Mouse (Mus musculus) adrenal gland, postnatal 36 days (tissue): ENCODE measurements at regions not wholly inside any gene's neighbourhood (a gene's known extent, or its start where the extent isn't known, plus 50 kb on each side); places are given as distances from the start of the nearest gene placed in this dataset.

Source experiments
- DNase-seq, 2 experiments: peaks; one replicate each; pipeline ENCODE4 v3.0.0; 2021; ENCODE audit warnings: mixed read lengths in 1 of 2

DNA sequence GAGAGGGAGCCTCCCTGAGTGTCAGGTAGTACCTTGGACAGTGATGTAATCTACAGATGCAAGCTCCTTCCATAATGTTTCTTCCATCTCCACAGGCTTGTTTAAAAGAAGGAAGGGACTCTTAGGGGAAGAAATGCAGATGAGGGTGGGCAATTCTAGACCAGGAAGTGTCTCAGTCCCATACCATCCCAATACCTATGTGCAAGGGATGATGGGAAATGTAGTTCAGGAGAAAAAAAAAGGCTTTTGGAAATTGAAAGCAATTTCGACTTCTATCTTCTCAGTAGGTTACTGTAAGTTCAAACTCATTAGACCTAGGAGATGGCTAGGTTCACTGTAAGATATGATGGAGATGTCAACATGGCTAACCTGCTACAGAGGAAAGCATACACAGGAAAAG is 68.3 kb downstream of the Cd83 start:
- DNase-seq = no peak

DNA sequence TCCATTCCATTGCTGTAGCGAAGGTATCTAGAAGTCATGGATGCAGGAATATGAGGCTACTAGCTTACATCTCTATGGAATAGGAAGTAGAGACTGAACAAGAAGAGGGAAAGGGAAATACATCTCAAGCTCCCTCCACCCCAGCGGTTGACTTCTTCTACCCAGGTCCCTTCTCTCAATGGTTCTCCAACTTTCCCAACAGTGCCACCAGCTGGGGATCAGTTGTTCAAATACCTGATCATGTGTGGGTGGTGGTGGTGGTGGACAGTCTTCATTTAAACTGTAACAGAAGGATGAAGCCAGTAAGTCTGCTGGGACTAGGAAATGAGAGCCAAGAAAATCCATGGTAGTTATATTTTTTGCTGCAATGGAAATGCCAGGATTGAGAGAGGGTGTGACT is 70.4 kb downstream of the Cd83 start:
- no peak for DNase-seq

DNA sequence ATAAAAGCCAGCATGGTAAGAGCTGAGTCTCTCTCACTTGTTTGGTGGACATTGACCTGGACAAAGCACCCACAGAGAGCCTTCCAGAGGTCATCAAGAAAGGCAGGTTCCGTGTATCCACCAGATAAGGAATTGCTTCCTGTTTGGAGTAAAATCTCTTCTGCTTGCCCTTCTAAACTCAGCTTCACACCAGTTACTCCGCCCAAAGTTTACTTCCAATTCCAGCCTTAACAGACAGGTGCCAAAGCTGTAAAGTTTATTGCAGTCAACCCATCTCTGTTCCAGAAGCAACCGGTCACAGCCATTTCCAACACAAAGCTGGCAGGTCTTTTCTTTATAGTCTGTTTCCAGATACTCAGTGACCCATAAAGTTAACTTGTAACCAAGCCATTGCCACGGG is 76.4 kb downstream of the Cd83 start:
- DNase-seq = no peak

DNA sequence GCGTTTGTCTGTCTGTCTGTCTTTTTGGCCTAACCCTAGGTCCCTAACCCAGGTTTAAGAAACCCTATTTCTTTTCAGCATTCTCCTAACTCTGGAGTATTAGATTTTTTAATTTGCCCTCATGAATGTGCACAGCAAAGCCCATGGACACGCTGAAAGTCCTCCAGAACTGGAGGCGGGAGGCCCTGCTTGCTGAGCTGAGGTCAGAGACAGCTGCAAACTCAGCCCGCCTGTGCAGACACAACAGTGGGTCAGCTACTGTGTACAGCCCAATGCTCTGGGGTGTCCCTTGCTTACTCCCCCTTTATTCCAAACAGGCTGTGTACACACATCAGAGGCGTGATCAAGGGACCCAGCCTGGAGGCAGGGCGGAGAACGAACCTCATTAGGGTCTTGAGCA is 76.8 kb downstream of the Cd83 start:
- no peak for DNase-seq

DNA sequence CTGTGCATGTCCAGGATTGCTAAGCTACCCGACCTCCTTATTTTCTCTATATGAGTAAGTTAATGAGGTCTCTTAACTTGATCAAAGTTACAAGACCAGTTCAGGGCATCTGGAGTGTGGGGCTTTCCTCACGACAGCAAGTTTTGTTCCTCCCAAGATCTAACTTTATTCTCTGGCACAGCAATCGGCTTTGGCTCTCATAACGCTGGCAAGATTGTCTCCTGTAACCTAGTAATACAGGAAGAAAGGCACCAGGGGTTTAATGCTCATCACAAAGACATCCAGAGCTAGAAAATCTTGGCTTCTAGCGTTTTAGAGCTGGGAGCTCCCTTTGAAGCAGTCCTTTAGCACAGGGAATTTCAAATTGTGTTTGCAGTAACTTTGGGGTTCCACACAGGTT is 77.5 kb downstream of the Cd83 start:
- no peak for DNase-seq

DNA sequence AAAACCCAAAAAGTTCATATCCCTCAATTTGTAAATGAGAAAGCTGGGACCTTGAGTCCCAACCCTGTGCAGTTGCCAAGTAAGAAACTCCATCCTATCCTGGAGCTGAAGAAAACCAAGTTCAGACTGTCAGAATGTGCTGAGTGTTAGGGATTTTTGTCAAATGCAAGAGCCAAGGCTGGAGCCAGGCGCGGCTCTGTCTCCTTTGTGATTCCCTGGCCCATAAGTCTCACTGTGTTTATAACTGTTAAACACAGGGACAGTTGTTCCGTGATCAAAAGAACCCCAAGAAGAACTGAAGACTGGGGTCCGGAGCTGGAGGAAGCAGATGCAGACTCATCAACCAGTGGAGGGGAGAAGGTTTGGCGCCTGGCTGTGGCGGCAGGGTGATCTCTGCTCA is 78.0 kb downstream of the Cd83 start:
- no peak for DNase-seq

DNA sequence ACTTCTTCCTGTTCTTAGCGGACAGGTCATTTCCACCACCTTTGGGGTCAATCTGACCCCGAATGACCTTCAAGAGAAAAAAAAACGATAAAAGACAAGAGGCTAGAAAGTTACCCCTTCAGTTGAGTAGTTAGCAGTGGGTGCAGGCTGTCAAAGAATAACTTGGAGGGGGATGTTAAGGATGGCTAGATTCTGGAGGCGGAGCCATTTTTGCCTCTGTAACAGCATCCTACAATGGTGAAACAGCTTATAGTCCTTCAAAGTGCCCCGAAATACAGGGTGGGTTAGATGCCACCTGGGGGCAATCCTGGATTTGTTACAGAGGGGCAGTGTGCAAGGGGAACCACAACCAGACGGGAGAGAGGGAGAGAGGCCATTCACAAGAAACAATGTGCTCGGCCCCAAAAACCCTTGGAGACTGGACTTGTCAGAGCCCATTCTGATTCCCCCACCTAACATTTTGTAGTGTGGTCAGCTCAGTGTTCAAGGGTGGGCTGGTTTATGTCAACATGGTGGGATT is 79.1 kb downstream of the Cd83 start:
- no peak for DNase-seq

DNA sequence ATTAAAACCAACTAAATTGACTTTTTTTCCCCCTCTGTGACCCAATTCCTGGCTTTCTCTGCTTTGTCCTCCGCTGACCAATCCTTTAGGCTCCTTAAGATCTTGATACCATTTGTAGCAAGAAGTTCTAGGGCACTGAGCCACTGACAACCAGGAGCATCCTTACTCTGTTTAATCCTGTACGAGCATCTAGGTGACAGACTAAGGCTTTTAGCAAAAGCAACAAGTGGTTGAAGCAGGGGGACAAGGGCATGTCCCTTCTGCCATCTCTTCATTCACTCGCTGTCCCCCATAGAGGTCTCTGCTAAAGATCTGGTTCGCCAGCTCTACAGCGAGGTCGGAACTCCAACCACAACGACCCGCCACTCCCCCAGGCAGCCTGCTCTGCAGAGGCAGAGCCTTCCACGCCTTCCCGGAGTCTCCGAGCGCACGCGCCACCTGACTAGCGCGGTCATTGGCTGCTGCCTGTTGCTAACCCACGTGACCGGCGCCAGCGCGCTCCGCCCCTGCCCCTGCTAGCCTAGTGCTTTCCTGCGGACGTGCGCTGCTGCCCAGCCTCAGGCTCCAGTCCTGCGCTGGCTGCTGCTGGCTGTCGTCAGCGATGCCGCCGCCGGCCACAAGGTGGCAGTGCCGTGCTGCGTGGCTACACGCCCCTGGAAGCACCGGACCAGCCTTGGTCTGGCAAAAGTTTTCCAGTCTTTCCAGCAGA is 79.7 kb downstream of the Cd83 start:
- DNase-seq = peak; percentile 99 to 100

DNA sequence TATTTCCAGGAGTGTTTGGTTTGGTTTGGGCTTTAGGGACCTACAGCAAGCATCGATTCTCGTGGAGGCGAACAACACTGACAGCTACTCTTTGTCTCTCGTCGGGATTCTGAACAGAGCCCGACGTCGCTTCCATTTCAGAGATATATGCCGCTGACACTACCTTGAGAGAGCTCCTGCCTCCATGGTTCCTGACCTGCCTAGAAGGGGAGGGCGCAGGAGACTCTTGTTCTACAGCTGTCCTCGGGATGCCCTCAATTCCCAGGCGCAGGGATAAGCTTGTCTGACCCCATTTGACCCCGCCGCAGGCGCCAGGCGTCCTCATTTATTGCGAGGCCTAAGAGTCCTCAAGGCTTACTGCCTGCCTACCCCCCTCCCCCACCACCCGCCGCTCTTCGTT is 80.5 kb downstream of the Cd83 start:
- DNase-seq = peak; percentile 9 to 49

DNA sequence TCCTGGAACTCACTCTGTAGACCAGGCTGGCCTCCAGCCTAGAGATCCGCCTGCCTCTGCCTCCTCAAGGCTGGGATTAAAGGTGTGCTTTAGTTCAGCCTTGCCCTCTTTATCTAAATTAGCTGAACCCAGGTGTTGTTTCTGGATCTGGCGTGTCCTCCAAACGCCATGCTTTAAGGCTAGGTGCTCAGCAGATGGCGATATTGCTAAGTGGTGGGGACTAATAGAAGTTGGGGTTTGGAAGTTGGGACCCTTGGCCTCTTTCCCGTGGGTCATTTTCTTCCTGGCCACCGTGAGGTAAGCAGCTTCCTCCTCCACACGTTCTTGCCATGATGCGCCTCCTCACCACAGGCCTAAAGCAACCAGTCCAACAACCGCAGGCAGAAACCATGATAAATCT is 91.3 kb downstream of the Cd83 start:
- no peak for DNase-seq

DNA sequence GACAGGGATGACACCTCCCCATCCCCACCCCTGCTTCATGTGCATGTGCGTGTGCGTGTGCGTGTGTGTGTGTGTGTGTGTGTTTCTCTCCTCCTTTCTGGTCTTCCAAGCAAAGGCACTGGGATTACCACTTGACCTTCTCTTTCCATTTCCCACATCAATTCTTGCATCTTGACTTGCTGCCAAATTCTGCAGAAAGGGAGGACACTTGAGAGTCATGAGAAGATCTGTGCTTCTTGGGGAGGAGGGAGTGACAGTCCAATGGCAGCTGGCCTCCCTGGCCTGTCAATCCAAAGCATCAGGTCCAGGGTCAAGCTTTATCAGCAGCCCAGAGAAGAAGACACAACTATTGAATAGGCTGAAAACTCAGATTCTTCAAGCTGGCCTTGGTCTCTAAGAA is 102.7 kb downstream of the Cd83 start:
- no peak for DNase-seq

DNA sequence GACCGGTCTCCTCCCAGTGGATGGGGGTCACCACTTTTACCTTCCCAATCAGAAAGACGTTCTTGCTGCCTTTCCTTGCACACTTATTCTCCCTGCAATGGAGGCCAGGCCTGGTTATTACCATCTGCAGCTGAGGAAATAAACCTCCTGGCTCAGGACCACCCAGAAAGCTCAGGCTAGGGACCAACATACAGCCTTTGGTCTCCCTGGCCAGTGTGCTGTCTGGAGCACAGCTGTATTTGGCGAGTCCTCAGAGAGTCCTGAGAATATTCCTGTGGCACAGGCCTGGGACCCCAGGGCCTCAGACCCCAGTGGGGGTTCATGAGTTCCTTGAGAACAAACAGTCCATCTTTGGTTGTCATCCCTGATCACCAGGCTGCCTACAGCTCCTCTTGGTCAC is 107.4 kb downstream of the Cd83 start:
- DNase-seq = no peak

DNA sequence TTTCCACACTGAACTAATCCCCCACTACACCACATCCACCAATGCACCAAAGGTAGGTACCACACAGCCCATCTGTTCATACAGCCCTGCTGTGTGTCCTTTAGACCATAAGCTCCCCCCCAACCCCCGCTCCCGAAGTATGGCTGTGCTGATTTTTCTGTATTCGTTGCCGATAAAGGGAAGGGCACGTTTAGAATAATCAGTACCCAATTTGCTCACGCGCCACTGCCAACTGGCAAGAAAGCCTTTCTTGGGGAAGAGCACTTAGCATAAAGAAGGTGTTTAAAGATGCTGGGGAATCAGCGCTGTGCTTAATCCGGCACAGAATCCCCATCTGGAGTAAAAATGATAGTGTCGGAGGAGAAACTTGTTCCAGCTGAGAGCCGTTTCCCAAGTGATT is 111.4 kb downstream of the Cd83 start:
- DNase-seq = no peak

DNA sequence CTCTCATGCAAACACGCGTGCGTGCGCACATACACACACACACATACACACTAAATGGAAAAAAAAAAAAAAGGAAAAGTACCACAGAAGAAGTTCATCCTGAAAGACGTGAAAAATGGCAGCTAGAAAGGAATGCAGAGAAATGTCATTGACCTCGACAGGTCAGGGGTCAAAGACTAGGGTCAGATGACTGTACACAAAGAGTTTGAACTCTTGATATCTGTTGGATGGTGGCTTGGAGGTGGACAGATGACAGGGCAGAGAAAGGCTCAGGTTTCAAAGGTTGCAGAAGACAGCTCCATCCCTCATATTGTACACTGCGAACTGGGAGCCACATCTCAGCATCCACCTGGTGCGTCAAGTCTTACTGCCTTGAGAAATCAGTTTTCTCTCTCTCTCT is 112.5 kb downstream of the Cd83 start:
- DNase-seq = no peak

DNA sequence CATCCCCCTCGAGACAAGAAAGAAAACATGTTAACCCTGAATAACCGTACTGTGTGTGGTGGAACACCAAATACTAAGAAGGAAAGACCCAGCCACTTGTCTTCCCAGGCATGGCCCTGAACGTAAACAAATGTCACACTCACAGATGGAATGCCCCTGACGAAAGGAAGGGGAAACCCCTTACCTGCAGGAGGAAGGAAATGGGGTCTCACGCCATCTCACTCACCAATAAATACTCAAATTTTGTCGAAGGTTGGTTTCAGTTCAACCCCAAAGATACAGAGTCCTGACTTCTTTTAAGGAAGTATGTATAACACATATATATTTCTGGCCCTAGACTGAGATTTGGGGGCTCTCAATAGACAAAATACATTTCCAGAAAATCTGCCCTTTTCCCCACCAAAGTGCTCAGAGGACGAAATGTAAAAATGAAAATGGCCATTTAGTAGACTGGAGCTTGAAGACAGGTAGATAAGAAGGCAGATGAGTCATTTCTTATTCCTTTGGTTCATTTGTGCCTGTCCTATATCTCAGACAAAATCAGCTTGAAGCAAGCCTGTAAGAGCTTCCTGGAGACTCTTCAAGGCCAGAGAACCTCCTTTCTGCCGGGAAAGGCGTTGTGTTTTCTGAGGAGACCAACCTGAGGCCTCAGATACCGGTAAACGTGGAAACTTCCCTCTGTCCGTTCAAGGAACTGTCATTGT is 114.1 kb downstream of the Cd83 start:
- DNase-seq = no peak

DNA sequence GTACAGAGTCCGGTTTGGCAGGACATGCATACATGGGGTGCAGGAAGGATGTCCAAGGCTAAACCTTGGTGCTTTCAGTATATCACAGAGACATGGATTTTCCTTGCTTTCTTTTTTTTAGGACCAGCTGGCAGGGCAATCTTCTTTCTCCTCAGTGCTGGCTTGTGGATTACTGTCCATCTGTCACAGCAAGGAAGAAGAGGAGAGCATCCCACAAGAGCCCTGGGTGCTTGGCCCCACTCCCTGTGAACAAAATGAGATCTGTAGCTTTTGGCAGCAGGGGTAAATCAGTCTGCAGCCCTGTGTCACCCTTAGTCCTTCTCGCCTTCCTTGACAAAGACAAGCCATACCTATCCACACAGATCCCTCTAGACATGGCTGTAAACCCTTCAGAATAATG is 115.5 kb downstream of the Cd83 start:
- DNase-seq = no peak

DNA sequence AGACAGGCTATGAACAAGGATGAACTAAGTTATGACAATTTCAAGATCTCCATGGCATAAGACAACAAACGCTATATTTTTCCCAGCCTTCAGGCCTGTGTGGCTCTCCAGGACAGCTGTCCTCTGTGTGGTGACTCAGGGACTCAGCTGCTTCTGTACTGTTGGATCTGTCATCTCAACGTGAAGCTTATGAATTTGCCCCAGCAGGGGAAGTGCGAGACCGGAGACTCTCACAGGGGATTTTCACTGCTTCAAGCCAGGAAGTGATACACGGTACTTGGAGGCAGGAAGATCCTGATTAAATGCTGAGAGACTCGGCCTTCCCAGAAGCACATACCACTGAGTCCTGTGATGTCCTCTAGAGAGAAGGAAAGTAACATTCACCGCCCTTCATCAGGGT is 116.2 kb downstream of the Cd83 start:
- no peak for DNase-seq

DNA sequence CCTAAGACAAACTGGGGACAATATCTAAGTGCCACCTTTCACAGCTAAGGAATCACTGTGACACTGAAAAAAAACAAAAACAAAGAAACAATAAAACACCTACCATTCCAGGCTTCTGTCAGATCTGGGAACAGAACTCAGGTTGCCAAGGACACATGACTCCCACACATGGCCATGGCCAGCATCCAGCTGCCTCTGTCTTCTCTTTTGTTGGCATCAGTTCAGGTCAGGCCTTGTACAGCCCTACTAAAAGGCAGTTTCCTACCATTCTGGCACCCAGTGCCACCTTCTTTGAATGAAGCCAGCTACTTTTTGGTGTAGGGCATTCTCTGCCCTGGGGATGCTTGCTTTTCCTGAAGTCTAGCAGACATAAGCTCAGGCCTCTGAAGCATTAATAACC is 118.8 kb downstream of the Cd83 start:
- DNase-seq = peak; percentile 82 to 85

DNA sequence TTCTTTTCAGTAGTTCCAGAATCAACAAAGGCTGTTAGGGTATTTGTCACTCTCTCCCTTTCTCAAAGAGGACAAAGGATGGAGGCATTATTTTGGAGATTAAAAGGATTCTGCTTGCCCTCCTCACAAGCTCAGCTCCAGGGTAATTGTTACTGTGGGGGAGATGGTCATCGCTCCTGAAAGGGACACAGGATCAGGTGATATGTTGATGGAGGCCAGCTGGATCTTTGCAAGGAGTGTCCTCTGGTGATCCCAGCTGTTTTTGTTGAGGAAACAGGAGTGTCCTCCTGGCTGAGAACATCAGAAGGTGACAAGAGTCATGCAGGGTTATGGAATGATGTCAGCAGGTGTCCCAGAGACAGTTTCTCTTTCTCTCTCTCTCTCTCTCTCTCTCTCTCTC is 119.7 kb downstream of the Cd83 start:
- no peak for DNase-seq

DNA sequence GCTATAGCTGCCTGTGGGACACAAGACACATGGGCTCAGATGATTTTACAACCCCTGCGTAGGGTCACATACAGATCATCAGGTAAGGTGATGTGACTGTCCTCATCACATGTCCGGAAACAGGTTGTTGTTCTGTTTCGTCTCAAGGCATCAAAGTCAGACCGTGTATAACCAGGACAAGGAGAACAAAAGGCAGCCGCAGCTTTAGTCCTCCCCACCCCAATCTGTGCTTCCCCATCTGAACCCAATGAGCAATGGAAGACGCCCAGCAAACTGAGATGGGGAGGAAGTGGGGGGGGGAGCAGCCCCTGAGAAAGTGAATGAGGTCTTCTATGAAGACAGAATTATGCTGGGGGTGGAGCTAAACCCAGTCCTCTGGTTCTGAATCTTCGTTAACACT is 121.7 kb downstream of the Cd83 start:
- DNase-seq = no peak

DNA sequence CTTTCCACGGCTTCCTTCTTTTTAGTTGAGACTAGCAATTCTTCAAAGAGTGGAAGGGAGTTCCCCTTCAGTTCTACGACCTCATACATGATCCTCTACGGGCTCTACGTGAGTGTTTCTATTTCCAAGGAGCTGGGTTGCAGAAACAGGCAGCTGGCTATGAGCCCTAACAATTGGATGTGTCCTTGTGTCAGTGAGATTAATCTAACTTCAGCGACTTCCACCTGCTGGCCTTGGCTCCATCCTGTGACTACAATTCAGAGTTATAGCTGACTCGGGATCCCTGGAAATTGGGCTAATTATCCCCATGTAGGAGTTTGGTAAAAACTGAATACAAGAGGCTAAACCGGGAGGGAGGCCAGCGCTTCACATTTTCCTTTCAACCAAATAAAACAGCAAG is 122.8 kb downstream of the Cd83 start:
- DNase-seq = peak; percentile 22 to 40

DNA sequence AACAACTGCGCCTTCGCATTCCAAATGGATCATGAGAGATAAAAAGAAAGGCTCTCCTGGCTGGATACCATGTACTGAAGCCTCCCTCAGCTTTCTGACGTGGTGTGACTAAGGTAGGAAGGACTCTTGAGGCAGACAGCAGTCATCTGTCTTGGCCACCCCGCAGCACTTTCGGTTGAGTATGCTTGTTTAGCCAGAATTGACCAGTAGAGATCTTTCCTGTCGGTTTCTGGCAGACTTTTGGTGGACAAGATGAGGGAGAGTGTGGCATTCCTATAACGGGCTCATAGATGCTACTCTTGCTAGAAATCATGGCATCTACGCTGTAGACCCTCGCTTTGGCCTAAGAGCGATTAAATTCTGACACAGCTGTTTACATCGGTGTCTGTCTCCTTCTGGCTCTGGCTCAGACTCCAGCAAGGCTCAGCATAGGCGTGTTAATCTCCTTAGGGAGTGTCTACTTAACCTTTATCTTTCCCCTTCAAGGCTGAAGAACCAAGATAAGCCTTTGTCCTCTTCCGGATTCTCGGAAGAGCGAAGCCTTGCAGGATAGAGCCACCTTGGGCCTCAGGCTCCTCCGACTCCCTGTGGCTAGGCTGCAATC is 123.6 kb downstream of the Cd83 start:
- DNase-seq = peak in 1 of 2 experiments; percentile 7

DNA sequence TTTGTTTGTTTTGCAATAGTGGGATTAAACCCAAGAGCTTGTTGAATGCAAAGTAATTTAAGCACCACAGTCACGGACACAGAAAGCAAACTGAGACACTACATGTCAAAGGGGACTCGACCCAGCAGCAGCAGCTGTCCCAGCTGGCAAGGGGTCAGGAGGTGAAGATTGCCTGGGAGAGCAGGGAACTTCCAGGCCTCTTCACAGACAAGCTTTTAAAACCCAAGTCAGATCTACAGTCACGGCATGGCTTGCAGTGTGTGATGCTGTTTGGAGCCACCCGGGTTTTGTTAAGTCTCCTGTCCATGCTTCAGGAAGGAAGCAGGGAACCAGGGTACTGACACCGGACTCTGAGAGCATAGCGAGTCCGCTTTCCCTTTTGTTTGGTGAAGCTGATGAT is 125.4 kb downstream of the Cd83 start:
- DNase-seq = no peak

DNA sequence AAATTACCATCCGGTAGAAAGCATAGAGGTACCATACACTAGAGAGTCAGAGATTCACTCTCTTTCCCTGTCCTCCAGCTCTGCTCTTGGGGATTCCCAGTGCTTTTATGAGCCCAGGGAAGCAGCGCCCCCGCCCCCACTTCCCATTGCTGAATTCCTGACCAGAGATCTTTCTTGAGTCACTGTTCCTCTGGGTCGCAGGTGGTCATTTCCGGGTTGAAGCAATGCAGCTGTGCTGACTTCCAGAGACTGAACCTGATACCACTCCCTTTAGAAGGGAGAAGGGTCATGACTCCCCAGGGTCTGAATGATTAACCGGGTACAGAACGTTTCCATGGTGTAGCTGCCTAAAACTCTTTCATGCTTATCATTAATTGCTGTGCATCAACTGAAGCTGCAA is 128.9 kb downstream of the Cd83 start:
- DNase-seq = peak; percentile 15 to 47
